Mouse (Mus musculus) MEL (cell line): Measurements from ENCODE around the gene Lztfl1. TPM values are rescaled to one million over a fixed set of nuclear protein-coding genes. Genes with fewer than 3 reads are reported as not detected.

ENCODE experiments used
- DNase-seq: peaks from one replicate; pipeline ENCODE4 v3.0.0; 2011; ENCODE audit warnings: low read depth, low spot score
- H3K27ac ChIP-seq: 2 replicates; pipeline ENCODE4 v1.5.1; 2012; ENCODE audit warnings: low read depth, mild to moderate bottlenecking, control low read depth, low read length, moderate library complexity; ENCODE audit not compliant: control insufficient read depth
- H3K27me3 ChIP-seq, 2 experiments: fragments of 150-350 bp in 1 of 2; sonication (generic) in 1 of 2; 2 replicates each; pipeline ENCODE4 v1.6.1; 2012; ENCODE audit warnings: low read length in 2 of 2, mild to moderate bottlenecking in 2 of 2, improper control_type of control experiment in 1 of 2, moderate library complexity in 1 of 2; ENCODE audit not compliant: insufficient read depth in 2 of 2, control insufficient read depth in 1 of 2
- H3K36me3 ChIP-seq, 2 experiments: 2 replicates each; pipeline ENCODE4 v1.6.1; 2012 to 2014; ENCODE audit warnings: low read length in 2 of 2, improper control_type of control experiment in 1 of 2, inconsistent platforms in 1 of 2, mild to moderate bottlenecking in 1 of 2; ENCODE audit not compliant: insufficient read depth in 2 of 2, control insufficient read depth in 1 of 2
- H3K4me1 ChIP-seq, 2 experiments: fragments of 150-350 bp in 1 of 2; sonication (generic) in 1 of 2; 2 replicates each; pipeline ENCODE4 v1.6.1; 2012; ENCODE audit warnings: low read length in 2 of 2, improper control_type of control experiment in 1 of 2, mild to moderate bottlenecking in 1 of 2; ENCODE audit not compliant: insufficient read depth in 2 of 2, control insufficient read depth in 1 of 2
- H3K4me3 ChIP-seq, 2 experiments: fragments of 150-350 bp in 1 of 2; sonication (generic) in 1 of 2; 2 replicates each; pipeline ENCODE4 v1.5.1; 2012; ENCODE audit warnings: low read depth in 2 of 2, low read length in 2 of 2, mild to moderate bottlenecking in 2 of 2, moderate library complexity in 2 of 2, control low read depth in 1 of 2, improper control_type of control experiment in 1 of 2; ENCODE audit not compliant: control insufficient read depth in 1 of 2, insufficient read depth in 1 of 2
- H3K79me2 ChIP-seq: 2 replicates; pipeline ENCODE4 v1.6.1; 2012; ENCODE audit warnings: mild to moderate bottlenecking, low read length, moderate library complexity; ENCODE audit not compliant: control insufficient read depth, poor library complexity, insufficient read depth
- H3K9ac ChIP-seq: 2 replicates; pipeline ENCODE4 v1.6.1; 2012; ENCODE audit warnings: low read depth, mild to moderate bottlenecking, control low read depth, low read length, moderate library complexity; ENCODE audit not compliant: control insufficient read depth, poor library complexity, severe bottlenecking
- H3K9me3 ChIP-seq: fragments of 150-350 bp; sonication (generic); replicated peaks from 2 replicates; pipeline ENCODE4 v1.6.1; 2012; ENCODE audit warnings: mild to moderate bottlenecking, low read length, improper control_type of control experiment, moderate library complexity; ENCODE audit not compliant: insufficient read depth
- CHD2 ChIP-seq: IDR thresholded peaks from 2 replicates; pipeline ENCODE4 v1.6.1; 2011; ENCODE audit warnings: low read length, improper control_type of control experiment
- CTCF ChIP-seq, 3 experiments: IDR thresholded peaks in 2 of 3; conservative IDR thresholded peaks in 1 of 3; 2 replicates each; pipeline ENCODE4 v1.5.1; 2011 to 2012; ENCODE audit warnings: low read length in 3 of 3, low read depth in 2 of 3, mild to moderate bottlenecking in 2 of 3, improper control_type of control experiment in 1 of 3, inconsistent platforms in 1 of 3, mixed read lengths in 1 of 3, moderate library complexity in 1 of 3; ENCODE audit not compliant: control insufficient read depth in 1 of 3, insufficient read depth in 1 of 3, poor library complexity in 1 of 3, severe bottlenecking in 1 of 3
- E2F4 ChIP-seq: IDR thresholded peaks from 2 replicates; pipeline ENCODE4 v1.6.1; 2011; ENCODE audit warnings: low read depth, low read length, improper control_type of control experiment, borderline replicate concordance
- ELF1 ChIP-seq: IDR thresholded peaks from 2 replicates; pipeline ENCODE4 v1.6.1; 2014; ENCODE audit warnings: low read depth, mild to moderate bottlenecking, inconsistent platforms, low read length, improper control_type of control experiment, moderate library complexity
- ETS1 ChIP-seq: IDR thresholded peaks from 2 replicates; pipeline ENCODE4 v1.6.1; 2012; ENCODE audit warnings: low read depth, mild to moderate bottlenecking, inconsistent platforms, low read length, improper control_type of control experiment, moderate library complexity
- GABPA ChIP-seq: IDR thresholded peaks from 2 replicates; pipeline ENCODE4 v1.6.1; 2012; ENCODE audit warnings: low read depth, mild to moderate bottlenecking, inconsistent platforms, low read length, improper control_type of control experiment, moderate library complexity
- JUND ChIP-seq: IDR thresholded peaks from 2 replicates; pipeline ENCODE4 v1.6.1; 2011; ENCODE audit warnings: low read depth, mild to moderate bottlenecking, improper control_type of control experiment, low read length
- MAFK ChIP-seq: IDR thresholded peaks from 2 replicates; pipeline ENCODE4 v1.6.1; 2011; ENCODE audit warnings: low read depth, mild to moderate bottlenecking, low read length, improper control_type of control experiment, borderline replicate concordance
- MAZ ChIP-seq: IDR thresholded peaks from 2 replicates; pipeline ENCODE4 v1.6.1; 2012; ENCODE audit warnings: low read depth, mild to moderate bottlenecking, inconsistent platforms, low read length, improper control_type of control experiment
- MEF2A ChIP-seq: IDR thresholded peaks from 2 replicates; pipeline ENCODE4 v1.6.1; 2014; ENCODE audit warnings: low read depth, mild to moderate bottlenecking, inconsistent platforms, low read length, improper control_type of control experiment; ENCODE audit not compliant: poor library complexity, insufficient replicate concordance, severe bottlenecking; ENCODE audit errors: extremely low read depth
- MXI1 ChIP-seq: IDR thresholded peaks from 2 replicates; pipeline ENCODE4 v1.6.1; 2011; ENCODE audit warnings: mild to moderate bottlenecking, low read depth, low read length, improper control_type of control experiment
- POLR2A ChIP-seq, 2 experiments: IDR thresholded peaks; 2 replicates each; pipeline ENCODE4 v1.6.1; 2011 to 2012; ENCODE audit warnings: low read length in 2 of 2, mild to moderate bottlenecking in 2 of 2, control low read depth in 1 of 2, improper control_type of control experiment in 1 of 2, low read depth in 1 of 2, moderate library complexity in 1 of 2; ENCODE audit not compliant: control insufficient read depth in 1 of 2, insufficient read depth in 1 of 2, poor library complexity in 1 of 2
- RCOR1 ChIP-seq: IDR thresholded peaks from 2 replicates; pipeline ENCODE4 v1.6.1; 2012; ENCODE audit warnings: low read depth, mild to moderate bottlenecking, inconsistent platforms, low read length, improper control_type of control experiment
- SIN3A ChIP-seq: IDR thresholded peaks from 2 replicates; pipeline ENCODE4 v1.6.1; 2012; ENCODE audit warnings: low read length, improper control_type of control experiment, inconsistent platforms
- SMC3 ChIP-seq: IDR thresholded peaks from 2 replicates; pipeline ENCODE4 v1.6.1; 2011; ENCODE audit warnings: low read depth, low read length, improper control_type of control experiment
- TAL1 ChIP-seq: IDR thresholded peaks from 2 replicates; pipeline ENCODE4 v1.6.1; 2012; ENCODE audit warnings: mild to moderate bottlenecking, inconsistent platforms, low read length, moderate library complexity, mixed read lengths
- USF1 ChIP-seq: IDR thresholded peaks from 2 replicates; pipeline ENCODE4 v1.6.1; 2014; ENCODE audit warnings: low read depth, mild to moderate bottlenecking, inconsistent platforms, low read length, improper control_type of control experiment, moderate library complexity
- ZC3H11A ChIP-seq: IDR thresholded peaks from 2 replicates; pipeline ENCODE4 v1.6.1; 2012; ENCODE audit warnings: low read depth, mild to moderate bottlenecking, inconsistent platforms, low read length, improper control_type of control experiment
- ZMIZ1 ChIP-seq: IDR thresholded peaks from 2 replicates; pipeline ENCODE4 v1.6.1; 2012; ENCODE audit warnings: low read depth, mild to moderate bottlenecking, inconsistent platforms, low read length, improper control_type of control experiment, moderate library complexity
- ZNF384 ChIP-seq: IDR thresholded peaks from 2 replicates; pipeline ENCODE4 v1.6.1; 2012; ENCODE audit warnings: low read depth, mild to moderate bottlenecking, inconsistent platforms, low read length, improper control_type of control experiment
- polyA plus RNA-seq, 2 experiments: library from polyadenylated mRNA; stranded (reverse) in 1 of 2; unstranded in 1 of 2; fragments of >175 nt in 1 of 2; fragments of >200 nt in 1 of 2; gene quantifications; 2 replicates each; pipeline versions ENCODE4 v1.2.1 to v1.2.4; 2012; ENCODE audit warnings: low replicate concordance in 2 of 2, low read depth in 1 of 2; ENCODE audit not compliant: insufficient read length in 2 of 2, insufficient read depth in 1 of 2, missing spikeins in 1 of 2
- total RNA-seq: library from RNA; depleted of rRNA; stranded (reverse); fragments of 300-350 nt; gene quantifications from 2 replicates; pipeline ENCODE4 v1.2.3, GENCODE M21; 2012

Lztfl1 gene
- total and polyA plus RNA-seq, 3 experiments: 17.1 to 408 (median 18.1) TPM

GRCm38 (mm10) chr9:123740799-123741198 is 23.3 kb upstream of the Lztfl1 start:
- H3K4me1 ChIP-seq: no peaks in the 10 kb centered on the region
- TF ChIP-seq USF1 (no peak), CHD2 (no peak)
- H3K27ac ChIP-seq: no peak overlapping the region
- H3K27me3 ChIP-seq: no peaks in the 10 kb centered on the region
- no peaks in the 10 kb centered on the region for H3K9me3 ChIP-seq
- H3K9ac ChIP-seq: no peak overlapping the region
- no peaks in the 10 kb centered on the region for H3K36me3 ChIP-seq
- no peaks in the 10 kb centered on the region for H3K79me2 ChIP-seq
- DNase-seq: no peak
- no peak overlapping the region for H3K4me3 ChIP-seq

GRCm38 (mm10) chr9:123734133-123734532 is 16.6 kb upstream of the Lztfl1 start:
- TF ChIP-seq JUND (no peak), ETS1 (no peak), MAZ (no peak), USF1 (no peak), ELF1 (no peak), ZMIZ1 (no peak), MAFK (no peak), RCOR1 (no peak), MXI1 (no peak), SIN3A (no peak), CTCF (IDR thresholded peaks at IDR 0.05 in 2 of 3, conservative IDR thresholded peaks at IDR 0.05 in 1 of 3; ENCODE audit: control insufficient read depth in 1 of 3, insufficient read depth in 1 of 3, low read depth in 2 of 3, low read length in 3 of 3, poor library complexity in 1 of 3, severe bottlenecking in 1 of 3) (no peak), TAL1 (no peak), GABPA (no peak), ZC3H11A (no peak), ZNF384 (no peak), SMC3 (no peak), MEF2A (no peak), POLR2A (IDR thresholded peaks at IDR 0.05; ENCODE audit: control insufficient read depth in 1 of 2, insufficient read depth in 1 of 2, low read depth in 1 of 2, low read length in 2 of 2, poor library complexity in 1 of 2) (no peak), E2F4 (no peak)
- H3K79me2 ChIP-seq: no peaks in the 10 kb centered on the region
- H3K4me1 ChIP-seq: no peaks in the 10 kb centered on the region
- H3K9me3 ChIP-seq: no peaks in the 10 kb centered on the region
- DNase-seq: no peak
- peaks cover 1 to 2% of the 10 kb centered on the region in 2 experiments; a peak in 2 of 4 replicates for H3K27me3 ChIP-seq
- no peak overlapping the region for H3K27ac ChIP-seq
- H3K9ac ChIP-seq: no peak overlapping the region
- H3K36me3 ChIP-seq: no peaks in the 10 kb centered on the region
- H3K4me3 ChIP-seq: no peak overlapping the region
